Mouse (Mus musculus) testis, postnatal 14 days (tissue): ENCODE measurements around the gene Grhl3.
"Not testable (repeated sequence)": the region's sequence is repeated elsewhere in the genome, so short reads cannot be mapped to it uniquely, and the experiment has no call there.

Source experiments
- DNase-seq: peaks from one replicate; pipeline ENCODE4 v3.0.0; 2021; ENCODE audit warnings: low spot score

The Grhl3 gene

DNA sequence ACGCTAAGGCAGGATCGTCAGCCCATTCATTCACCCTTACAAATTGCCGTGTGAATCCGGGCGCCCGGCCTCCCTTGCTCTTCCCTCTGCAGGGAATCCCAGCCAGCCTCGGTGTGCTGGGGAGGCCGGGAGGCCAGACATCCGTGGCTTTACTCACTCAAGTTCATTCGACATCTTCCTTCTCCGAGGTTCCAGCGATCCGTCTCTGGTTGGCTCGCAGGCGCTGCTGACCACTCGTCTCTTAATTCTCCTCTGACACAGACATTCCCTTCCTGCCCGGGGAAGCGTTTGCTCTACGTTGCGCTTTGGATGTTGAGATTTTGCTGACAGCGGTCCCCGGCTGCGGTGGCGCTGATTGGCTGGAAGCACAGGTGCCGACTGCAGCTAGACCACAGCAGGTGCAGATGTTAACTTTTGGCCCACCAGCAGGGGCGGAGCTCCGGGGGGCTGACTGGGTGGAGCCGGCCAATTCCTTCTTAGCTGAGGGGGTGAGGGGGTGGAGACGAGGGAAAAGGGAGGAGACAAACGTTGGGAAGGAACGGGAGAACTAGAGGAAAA lies at the start of gene Grhl3:
Gene Grhl3, minus strand, starts transcription at position 380 of the 558 bp plus-strand sequence.
- DNase-seq = peak; percentile 80

- no peak for DNase-seq
These were observed 48.9 kb upstream of the Grhl3 start for GRCm38 (mm10) chr4:135622290-135622689.

DNA sequence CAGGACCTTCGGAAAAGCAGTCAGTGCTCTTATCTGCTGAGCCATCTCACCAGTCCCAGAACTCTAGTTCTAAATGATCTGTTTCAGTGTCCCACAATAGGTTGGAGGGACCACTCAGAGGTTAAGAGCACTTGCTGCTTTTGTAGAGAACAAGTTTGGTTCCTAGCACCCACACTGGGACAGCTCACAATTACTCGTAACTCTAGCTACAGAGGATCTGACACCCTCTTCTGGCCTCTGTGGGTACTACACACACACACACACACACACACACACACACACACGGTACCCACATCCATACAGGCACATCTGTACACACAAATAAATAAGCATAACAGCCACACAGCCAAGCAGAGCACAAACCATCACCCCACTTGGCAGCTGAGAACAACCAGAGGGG lies 47.0 kb upstream of the Grhl3 start:
- no peak for DNase-seq

GRCm38 (mm10) chr4:135617783-135618470 lies 44.5 kb upstream of the Grhl3 start:
- DNase-seq = no peak

DNA sequence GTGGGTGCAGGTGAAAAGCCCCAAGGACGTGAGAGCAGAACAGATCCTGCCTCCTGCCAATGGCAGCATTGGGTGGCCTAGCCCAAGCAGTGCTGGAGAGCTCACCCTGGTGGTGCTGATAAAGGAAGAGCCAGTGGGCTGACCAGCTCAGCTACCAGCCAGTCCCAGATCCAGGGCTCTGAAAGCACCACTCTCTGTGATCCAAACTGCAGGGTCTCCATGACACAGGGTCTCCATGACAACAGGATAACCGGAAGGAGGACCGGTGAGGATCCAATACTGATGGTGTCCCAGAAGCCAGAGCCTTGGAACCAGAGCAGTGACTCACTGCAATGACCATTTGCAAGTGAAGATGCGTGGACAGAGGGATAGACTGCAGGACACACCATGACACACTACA lies 43.6 kb upstream of the Grhl3 start:
- DNase-seq = no peak

- not testable (repeated sequence) for DNase-seq
These were observed 41.9 kb upstream of the Grhl3 start for GRCm38 (mm10) chr4:135615307-135615706.

DNA sequence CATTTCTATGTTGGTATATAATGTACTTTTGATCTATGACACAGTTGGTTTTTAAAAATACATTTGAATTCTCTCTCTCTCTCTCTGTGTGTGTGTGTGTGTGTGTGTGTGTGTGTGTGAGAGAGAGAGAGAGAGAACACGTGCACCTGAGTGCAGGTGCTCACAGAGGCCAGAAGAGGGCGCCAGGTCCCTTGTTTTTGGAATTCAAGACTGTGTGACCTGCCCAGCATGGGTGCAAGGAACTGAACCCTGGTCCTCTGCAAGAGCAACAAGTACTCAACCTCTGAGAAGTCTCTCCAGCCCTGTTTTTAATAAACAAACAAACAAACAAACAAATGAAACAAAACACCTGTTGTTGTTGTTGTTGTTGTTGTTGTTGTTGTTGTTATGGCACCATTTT lies 36.6 kb upstream of the Grhl3 start:
- no peak for DNase-seq

DNA sequence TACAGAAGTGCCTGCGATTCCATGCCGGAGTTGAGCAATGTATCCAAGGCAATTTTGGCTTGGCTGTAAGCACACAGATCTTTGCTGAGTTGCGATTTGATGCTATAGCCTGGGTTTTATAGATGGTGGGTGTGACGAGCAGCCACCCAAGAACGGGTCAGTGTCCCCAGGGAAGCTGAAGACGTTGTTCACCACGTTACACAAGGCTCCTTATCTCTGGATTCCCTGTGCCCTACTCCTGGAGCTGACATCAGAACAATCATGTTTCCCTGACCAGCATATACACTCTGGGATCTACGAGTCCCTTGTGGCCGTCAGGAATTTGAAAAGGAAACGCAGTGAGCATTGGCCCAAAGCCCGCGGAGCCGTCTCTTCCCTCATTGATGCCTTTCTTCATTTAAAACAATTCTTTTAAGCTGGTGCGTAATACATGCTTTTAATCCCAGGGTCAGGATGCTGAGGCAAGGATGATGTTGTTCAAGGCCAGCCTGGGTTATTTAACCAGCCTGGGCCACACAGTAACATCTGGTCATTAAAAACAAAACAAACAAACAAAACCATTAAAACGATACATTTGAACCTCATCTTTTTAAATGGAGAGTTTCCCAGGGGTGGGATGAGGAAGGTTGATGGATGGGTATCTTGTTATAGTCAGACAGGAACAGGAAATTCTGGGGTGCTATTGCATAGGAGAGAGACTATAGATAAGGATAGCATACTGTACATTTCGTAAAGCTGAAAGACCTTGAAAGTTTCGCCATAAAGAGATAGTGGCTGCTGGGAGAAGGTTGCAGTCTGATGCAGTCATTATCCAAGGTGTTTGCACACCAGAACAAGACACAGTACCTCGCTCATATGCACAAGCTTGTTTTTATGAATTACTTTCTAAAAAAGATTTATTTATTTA lies 34.8 kb upstream of the Grhl3 start:
- no peak for DNase-seq

GRCm38 (mm10) chr4:135606271-135606670 lies 32.8 kb upstream of the Grhl3 start:
- no peak for DNase-seq

DNA sequence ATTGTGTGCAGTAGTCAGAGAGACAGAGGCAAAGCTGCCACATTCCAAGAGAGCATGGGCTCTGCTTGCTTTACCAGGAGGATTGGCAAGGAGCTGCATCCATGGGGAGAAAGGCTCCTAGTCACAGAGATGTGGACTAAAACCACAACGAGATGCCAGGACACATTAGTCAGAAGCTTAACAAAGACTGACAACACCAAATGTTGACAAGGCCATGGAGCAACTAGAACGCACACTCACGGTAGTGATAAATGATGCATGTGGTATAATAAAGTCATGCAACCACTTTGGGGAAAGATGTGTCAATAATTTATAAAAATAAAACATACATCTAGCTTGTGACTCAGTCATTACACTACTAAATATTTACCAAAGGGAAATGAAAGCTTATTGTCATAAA lies 28.1 kb upstream of the Grhl3 start:
- no peak for DNase-seq

DNA sequence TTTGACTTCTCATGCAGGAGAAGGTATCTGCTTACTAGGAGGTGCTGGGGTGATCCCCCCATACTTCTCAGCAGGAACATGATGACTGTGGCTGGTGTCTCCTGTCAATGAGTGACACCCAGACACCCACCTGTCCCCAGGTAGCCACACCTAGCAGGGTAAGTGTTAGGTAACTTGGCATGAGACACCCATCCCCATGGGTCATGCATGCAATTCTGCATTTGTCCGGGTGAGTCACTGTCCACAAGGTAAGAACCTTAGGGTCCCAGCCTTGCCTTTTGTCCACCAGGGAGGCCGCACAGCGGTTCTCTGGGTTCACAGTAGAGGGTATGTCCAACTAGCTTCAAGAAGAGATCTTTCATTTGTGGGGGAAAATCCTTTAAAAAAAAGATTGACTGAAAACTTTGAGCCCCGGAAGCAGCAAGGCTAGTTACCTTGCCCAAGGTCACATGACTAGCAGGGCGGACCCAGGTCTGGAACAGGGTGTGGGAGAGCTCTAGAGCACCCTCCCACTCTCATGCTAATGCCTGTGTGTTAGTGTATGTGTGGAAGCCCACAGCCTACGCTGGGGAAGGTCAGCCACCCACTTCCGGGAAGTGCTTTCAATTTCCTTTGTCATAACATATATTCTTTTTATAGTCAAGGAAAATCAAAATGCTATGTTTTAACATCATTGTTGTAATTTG lies 26.2 kb upstream of the Grhl3 start:
- no peak for DNase-seq

DNA sequence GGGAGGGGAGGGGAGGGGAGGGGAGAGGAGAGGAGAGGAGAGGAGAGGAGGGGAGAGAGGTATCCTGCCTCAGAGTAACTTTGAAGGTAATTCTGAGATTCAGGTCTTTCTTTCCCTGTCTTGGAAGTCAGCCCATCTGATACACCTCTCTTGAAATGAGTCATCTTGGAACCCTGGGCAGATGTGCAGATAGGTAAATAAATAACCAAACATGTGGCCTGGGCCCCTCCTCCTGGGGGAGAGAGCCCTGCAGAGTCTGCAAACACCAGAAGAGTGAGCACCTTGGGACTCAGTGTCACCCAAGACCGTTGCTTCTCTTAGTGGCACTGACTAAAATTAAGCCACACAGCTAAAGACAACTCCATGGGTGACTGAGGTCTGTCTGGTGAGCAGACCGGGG lies 25.6 kb upstream of the Grhl3 start:
- DNase-seq = no peak

- DNase-seq = no peak
These were observed 24.1 kb upstream of the Grhl3 start for GRCm38 (mm10) chr4:135597571-135597970.

GRCm38 (mm10) chr4:135595943-135596342 lies 22.5 kb upstream of the Grhl3 start:
- no peak for DNase-seq

- no peak for DNase-seq
These were observed 18.3 kb upstream of the Grhl3 start for GRCm38 (mm10) chr4:135591610-135592304.

DNA sequence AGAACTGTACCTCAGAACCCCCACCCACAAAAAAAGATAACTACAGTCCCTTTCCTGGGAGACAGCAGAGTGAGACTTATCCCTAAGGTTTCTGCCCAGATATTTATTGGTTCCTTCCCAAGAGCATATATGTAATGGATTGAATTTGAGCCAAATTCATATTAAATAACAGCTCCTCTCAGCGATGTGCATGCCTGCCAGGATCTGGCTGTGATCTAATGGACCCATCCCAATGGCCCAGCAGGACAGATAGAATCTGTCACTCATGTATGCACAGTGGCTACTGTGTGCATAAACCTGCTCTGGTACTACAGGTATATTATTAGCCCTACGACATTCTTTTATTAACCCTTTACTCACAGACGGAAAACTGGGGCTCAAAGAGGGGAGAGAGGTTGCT lies 17.7 kb upstream of the Grhl3 start:
- DNase-seq = no peak

DNA sequence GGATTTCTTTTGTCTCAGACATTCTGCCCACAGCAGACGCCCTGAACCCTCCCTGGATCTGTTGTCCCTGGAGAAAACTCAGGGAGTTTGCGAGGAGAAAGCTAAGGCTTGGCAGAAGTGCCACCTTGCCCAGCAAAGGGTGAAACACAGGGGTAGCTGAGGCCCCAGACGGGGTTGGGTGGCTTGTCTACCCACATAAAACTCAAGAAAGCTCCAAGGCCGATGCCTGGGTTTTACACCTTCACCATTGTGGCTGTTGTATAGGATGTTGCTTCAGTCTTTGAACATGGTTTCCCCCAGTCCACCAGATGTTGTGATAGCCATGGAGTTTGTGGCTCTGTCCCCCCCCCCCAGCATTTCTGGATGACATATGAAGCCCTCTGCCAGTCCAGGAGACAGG lies 11.4 kb upstream of the Grhl3 start:
- DNase-seq = no peak

- no peak for DNase-seq
These were observed 7.9 kb upstream of the Grhl3 start for GRCm38 (mm10) chr4:135581222-135581910.

DNA sequence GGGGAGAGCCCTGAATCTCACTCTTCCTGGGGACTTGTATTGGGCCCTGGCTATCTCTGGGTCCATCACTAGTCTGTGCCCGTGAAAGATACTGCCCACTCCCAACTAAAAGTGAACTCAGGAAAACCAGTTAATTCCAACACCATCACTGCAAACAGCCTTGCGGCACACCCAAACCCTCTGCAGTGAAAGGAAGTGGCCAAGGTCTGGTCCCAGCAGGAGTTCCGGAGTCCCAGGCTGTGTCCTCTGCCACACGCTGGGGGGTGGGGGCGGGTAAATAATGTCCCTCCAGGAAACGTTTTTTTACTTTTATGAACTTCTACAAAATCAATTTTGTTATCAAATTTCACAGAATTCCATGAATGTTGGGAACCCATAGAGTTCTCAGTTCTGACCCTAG lies 6.3 kb upstream of the Grhl3 start:
- DNase-seq = no peak

GRCm38 (mm10) chr4:135578490-135578889 lies 5.1 kb upstream of the Grhl3 start:
- DNase-seq = no peak
